Mouse (Mus musculus) erythroblast, embryonic 14.5 days (primary cell): ENCODE data around the gene Dbx1.

Experiments
- GATA1 ChIP-seq: IDR thresholded peaks from 2 replicates; pipeline ENCODE4 v1.6.1; 2012; ENCODE audit warnings: low read length, inconsistent platforms, mixed read lengths
- TAL1 ChIP-seq: IDR thresholded peaks from 3 replicates; pipeline ENCODE4 v1.6.1; 2012; ENCODE audit warnings: low read length, inconsistent platforms, mixed read lengths

- no peak for TF ChIP-seq GATA1
- no peak for TF ChIP-seq TAL1
Measured at GRCm38 (mm10) chr7:49633375-49633956, 3.2 kb downstream of the Dbx1 start.
